Mouse (Mus musculus): ENCODE data around the gene Cyp4f37.
A peak's percentile ranks its signal among the peaks of the same experiment; 100 is the strongest.
"Not testable (repeated sequence)": the region's sequence is repeated elsewhere in the genome, so short reads cannot be mapped to it uniquely, and the experiment has no call there.

Gene Cyp4f37

GRCm38 (mm10) chr17:32621018-32621417 is at the start of gene Cyp4f37:
Cyp4f37 (plus strand) TSS chr17:32621309.
- DNase-seq (ENCODE audit: low spot score): not testable (repeated sequence)

- DNase-seq (ENCODE audit: low spot score): not testable (repeated sequence)
Measured at GRCm38 (mm10) chr17:32573286-32573685, 47.8 kb upstream of the Cyp4f37 start.

DNA sequence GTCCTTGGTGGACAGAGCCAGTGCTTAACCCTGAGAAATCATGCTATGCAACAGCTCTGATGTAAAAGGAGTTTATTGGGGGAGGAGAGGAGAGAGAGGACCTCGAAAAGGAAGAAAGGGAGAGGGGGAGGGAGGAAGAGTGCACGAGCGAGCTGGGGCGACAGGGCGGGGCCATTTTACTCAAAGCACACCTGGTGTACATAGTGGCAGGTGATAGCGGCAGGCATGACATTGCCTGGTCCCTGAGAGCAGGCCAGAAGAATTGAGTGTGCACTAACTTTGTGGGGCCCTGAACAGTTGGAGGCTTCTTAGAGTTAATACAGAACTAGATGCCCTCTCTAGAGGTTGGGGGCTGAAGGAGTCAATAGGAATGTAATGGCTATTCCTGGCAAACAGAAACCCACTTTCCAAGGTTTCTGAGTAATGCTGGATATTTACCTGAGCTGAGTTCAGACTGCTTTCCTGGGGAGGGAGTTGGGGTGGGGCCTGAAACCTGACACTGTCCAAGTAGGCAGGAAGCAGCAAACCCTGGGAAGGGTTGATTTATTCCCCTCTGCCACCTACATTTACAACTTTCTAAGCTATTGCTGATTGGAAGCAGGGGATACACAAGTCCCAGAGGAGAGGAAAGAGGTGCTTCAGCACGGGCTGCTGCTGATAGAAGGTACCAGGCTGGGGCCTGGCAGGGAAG is 43.5 kb upstream of the Cyp4f37 start:
- DNase-seq (ENCODE audit: low spot score): no peak

- no peak for DNase-seq (ENCODE audit: low spot score)
Measured at GRCm38 (mm10) chr17:32596494-32596893, 24.6 kb upstream of the Cyp4f37 start.

DNA sequence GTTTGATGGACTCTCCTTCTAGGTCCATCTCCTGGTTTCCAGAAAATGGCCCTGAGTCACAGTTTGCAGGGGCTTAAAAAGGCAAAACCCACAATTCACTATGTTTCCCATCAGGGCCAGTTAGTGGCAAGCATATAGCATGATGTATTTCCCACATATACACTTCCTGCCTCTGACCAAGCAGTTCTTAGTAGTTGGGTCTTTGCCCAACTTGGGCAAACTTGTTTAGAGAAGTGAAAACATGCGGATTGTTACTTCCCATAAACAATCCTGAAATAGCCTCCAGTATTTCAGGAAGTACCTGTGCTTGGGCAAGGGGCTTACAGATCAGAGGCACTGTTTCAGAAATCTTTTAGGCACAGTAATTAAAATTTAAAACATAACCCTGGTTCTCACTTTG is 13.1 kb upstream of the Cyp4f37 start:
- no peak for DNase-seq (ENCODE audit: low spot score)

- not testable (repeated sequence) for DNase-seq (ENCODE audit: low spot score)
Measured at GRCm38 (mm10) chr17:32610231-32610630, 10.9 kb upstream of the Cyp4f37 start.

- no peak for DNase-seq (ENCODE audit: low spot score)
Measured at GRCm38 (mm10) chr17:32610896-32611295, 10.2 kb upstream of the Cyp4f37 start.

GRCm38 (mm10) chr17:32612417-32612816 is 8.7 kb upstream of the Cyp4f37 start:
- no peak for DNase-seq (ENCODE audit: low spot score)

- no peak for DNase-seq (ENCODE audit: low spot score)
Measured at GRCm38 (mm10) chr17:32617252-32617651, 3.9 kb upstream of the Cyp4f37 start.

DNA sequence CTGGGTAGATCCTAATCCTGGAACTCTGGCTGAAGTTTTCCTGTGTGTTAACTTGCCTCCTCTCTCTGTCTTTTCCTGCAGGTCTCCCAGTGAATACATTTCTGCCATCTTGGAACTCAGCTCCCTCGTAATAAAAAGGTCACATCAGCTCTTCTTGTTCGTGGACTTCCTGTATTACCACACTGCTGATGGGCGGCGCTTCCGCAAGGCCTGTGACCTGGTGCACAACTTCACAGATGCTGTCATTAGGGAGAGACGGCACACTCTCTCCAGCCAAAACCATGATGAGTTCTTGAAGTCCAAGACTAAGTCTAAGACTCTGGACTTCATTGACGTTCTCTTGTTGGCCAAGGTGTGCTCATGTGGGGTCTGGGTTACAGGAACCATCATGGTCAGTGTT is 8.6 kb downstream of the Cyp4f37 start:
- DNase-seq (ENCODE audit: low spot score): not testable (repeated sequence)

- no peak for DNase-seq (ENCODE audit: low spot score)
Measured at GRCm38 (mm10) chr17:32631936-32632335, 10.8 kb downstream of the Cyp4f37 start.

GRCm38 (mm10) chr17:32634242-32634971 is 13.3 kb downstream of the Cyp4f37 start:
- DNase-seq (ENCODE audit: low spot score): not testable (repeated sequence)

- DNase-seq (ENCODE audit: low spot score): peak; percentile 78
Measured at GRCm38 (mm10) chr17:32634972-32635314, 13.8 kb downstream of the Cyp4f37 start.

DNA sequence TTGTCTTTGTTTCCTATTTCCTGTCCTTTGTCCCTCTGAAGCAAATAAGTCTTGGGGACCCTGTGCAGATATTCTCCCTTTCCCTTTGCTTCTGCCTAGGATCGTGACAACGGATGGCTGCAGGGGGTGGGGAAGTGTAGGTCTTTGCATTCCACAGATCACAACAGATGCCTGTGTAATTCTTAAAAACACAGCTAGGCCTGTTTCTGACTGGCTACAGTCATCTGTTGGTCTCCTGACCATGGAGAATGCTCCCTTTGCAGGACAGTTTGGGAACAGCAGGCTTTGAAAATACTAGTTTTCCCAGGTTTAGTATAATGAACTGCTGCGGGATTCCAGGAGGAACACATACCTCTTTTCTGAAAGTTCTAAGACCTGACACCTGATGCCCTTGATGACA is 15.2 kb downstream of the Cyp4f37 start:
- no peak for DNase-seq (ENCODE audit: low spot score)

GRCm38 (mm10) chr17:32637151-32637550 is 16.0 kb downstream of the Cyp4f37 start:
- DNase-seq (ENCODE audit: low spot score): no peak

GRCm38 (mm10) chr17:32646631-32647030 is 25.5 kb downstream of the Cyp4f37 start:
- no peak for DNase-seq (ENCODE audit: low spot score)

DNA sequence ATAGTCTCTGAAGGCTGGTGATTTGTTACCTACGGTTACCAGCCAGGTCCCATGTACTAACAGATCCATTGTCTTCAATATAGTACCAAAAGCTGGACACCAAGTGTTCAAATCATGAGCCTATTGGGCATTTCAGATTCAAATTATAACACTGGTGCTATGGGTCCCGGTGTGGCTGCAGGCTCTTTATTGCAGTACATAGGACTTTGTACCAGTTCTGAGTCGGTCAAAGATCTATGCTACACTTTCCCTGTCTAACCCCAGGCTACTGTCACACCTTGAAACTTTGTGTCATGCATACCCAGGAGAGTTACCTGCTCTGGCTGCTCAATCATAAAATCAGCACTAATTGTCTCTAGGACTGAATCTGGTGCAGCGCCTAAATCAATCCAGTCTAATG is 32.8 kb downstream of the Cyp4f37 start:
- DNase-seq (ENCODE audit: low spot score): no peak

GRCm38 (mm10) chr17:32657041-32657440 is 35.9 kb downstream of the Cyp4f37 start:
- no peak for DNase-seq (ENCODE audit: low spot score)

- DNase-seq (ENCODE audit: low spot score): no peak
Measured at GRCm38 (mm10) chr17:32658246-32658645, 37.1 kb downstream of the Cyp4f37 start.

- peak; percentile 32 for DNase-seq (ENCODE audit: low spot score)
Measured at GRCm38 (mm10) chr17:32658712-32659111, 37.6 kb downstream of the Cyp4f37 start, which contains the start of gene Cyp4f40. Cyp4f40 (plus strand) TSS chr17:32658900.

GRCm38 (mm10) chr17:32673976-32674375 is 52.9 kb downstream of the Cyp4f37 start:
- no peak for DNase-seq (ENCODE audit: low spot score)

DNA sequence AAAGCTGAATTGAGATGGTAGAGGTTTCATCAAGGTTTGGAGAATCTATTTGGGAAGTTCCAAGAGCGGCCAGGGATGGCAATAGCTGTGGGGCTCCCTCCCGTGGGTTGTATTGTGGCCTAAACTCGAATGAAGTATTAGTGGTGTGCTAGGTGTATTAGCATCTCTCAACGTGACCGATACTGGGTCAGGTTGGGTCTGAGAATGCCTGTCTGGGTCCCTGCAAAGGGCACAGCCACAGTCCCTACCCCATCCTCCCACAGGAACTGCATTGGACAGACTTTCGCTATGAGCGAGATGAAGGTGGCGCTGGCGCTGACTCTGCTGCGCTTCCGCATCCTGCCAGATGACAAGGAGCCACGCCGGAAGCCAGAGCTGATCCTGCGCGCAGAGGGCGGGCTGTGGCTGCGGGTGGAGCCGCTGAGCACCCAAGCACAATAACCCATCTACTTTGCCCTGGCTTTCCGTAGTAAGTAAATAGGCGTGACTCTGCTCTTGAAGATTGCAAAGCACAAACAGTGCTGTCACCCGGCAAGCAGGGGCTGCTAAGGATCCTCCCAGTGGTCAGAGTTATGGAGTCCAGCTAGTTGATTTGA is 55.0 kb downstream of the Cyp4f37 start:
- no peak for DNase-seq (ENCODE audit: low spot score)

GRCm38 (mm10) chr17:32680404-32680803 is 59.3 kb downstream of the Cyp4f37 start:
- no peak for DNase-seq (ENCODE audit: low spot score)

All from testis, postnatal 14 days (tissue).